Mouse (Mus musculus): ENCODE results near the gene Herc3. TPM values are rescaled to one million over a fixed set of nuclear protein-coding genes. Genes with fewer than 3 reads are reported as not detected.

The Herc3 gene
- polyA plus RNA-seq, 1 experiment = 2.8 TPM

- no peak overlapping the region for H3K27ac ChIP-seq (ENCODE audit: control insufficient read depth, insufficient read depth, low read depth, low read length)
- no peak for TF ChIP-seq POLR2A (IDR thresholded peaks at IDR 0.05; ENCODE audit: control insufficient read depth, low read depth, low read length)
- TF ChIP-seq CTCF (IDR thresholded peaks at IDR 0.05; ENCODE audit: control insufficient read depth, insufficient read depth, insufficient replicate concordance, low read depth, low read length) = no peak
- H3K4me1 ChIP-seq (ENCODE audit: control insufficient read depth, insufficient read depth, low read length) = peaks cover 2% of the 10 kb centered on the region; the same call in 1 of the 2 replicates
Measured at GRCm38 (mm10) chr6:58881363-58881762, 50.1 kb downstream of the Herc3 start.

GRCm38 (mm10) chr6:58882271-58882670, 51.0 kb downstream of the Herc3 start:
- H3K4me1 ChIP-seq (ENCODE audit: control insufficient read depth, insufficient read depth, low read length) = peaks cover 2% of the 10 kb centered on the region; the same call in 1 of the 2 replicates
- H3K27ac ChIP-seq (ENCODE audit: control insufficient read depth, insufficient read depth, low read depth, low read length) = no peak overlapping the region
- TF ChIP-seq POLR2A (IDR thresholded peaks at IDR 0.05; ENCODE audit: control insufficient read depth, low read depth, low read length) (no peak), CTCF (IDR thresholded peaks at IDR 0.05; ENCODE audit: control insufficient read depth, insufficient read depth, insufficient replicate concordance, low read depth, low read length) (no peak)
- no peaks in the 10 kb centered on the region for H3K27me3 ChIP-seq (ENCODE audit: control insufficient read depth, insufficient read depth, low read length)
- no peaks in the 10 kb centered on the region for H3K36me3 ChIP-seq (ENCODE audit: control insufficient read depth, insufficient read depth, low read length)
- no peak overlapping the region for H3K4me3 ChIP-seq (ENCODE audit: control insufficient read depth, low read depth, low read length)

More at GRCm38 (mm10) chr6:58881363-58881762, 50.1 kb downstream of the Herc3 start:
- Histone ChIP-seq H3K36me3 (ENCODE audit: control insufficient read depth, insufficient read depth, low read length) (no peaks in the 10 kb centered on the region), H3K4me3 (ENCODE audit: control insufficient read depth, low read depth, low read length) (no peak overlapping the region), H3K27me3 (ENCODE audit: control insufficient read depth, insufficient read depth, low read length) (no peaks in the 10 kb centered on the region)

- Histone ChIP-seq H3K36me3 (ENCODE audit: control insufficient read depth, insufficient read depth, low read length) (no peaks in the 10 kb centered on the region), H3K27ac (ENCODE audit: control insufficient read depth, insufficient read depth, low read depth, low read length) (no peak overlapping the region)
- TF ChIP-seq POLR2A (IDR thresholded peaks at IDR 0.05; ENCODE audit: control insufficient read depth, low read depth, low read length) = no peak
- TF ChIP-seq CTCF (IDR thresholded peaks at IDR 0.05; ENCODE audit: control insufficient read depth, insufficient read depth, insufficient replicate concordance, low read depth, low read length) = no peak
Measured at GRCm38 (mm10) chr6:58889917-58890316, 58.7 kb downstream of the Herc3 start.

GRCm38 (mm10) chr6:58893307-58893706, 62.0 kb downstream of the Herc3 start:
- H3K27ac ChIP-seq (ENCODE audit: control insufficient read depth, insufficient read depth, low read depth, low read length) = no peak overlapping the region
- H3K4me3 ChIP-seq (ENCODE audit: control insufficient read depth, low read depth, low read length) = no peak overlapping the region
- TF ChIP-seq CTCF (IDR thresholded peaks at IDR 0.05; ENCODE audit: control insufficient read depth, insufficient read depth, insufficient replicate concordance, low read depth, low read length) (no peak), POLR2A (IDR thresholded peaks at IDR 0.05; ENCODE audit: control insufficient read depth, low read depth, low read length) (no peak)
- no peaks in the 10 kb centered on the region for H3K36me3 ChIP-seq (ENCODE audit: control insufficient read depth, insufficient read depth, low read length)
- H3K27me3 ChIP-seq (ENCODE audit: control insufficient read depth, insufficient read depth, low read length) = no peaks in the 10 kb centered on the region
- no peaks in the 10 kb centered on the region for H3K4me1 ChIP-seq (ENCODE audit: control insufficient read depth, insufficient read depth, low read length)

More at GRCm38 (mm10) chr6:58889917-58890316, 58.7 kb downstream of the Herc3 start:
- Histone ChIP-seq H3K4me3 (ENCODE audit: control insufficient read depth, low read depth, low read length) (no peak overlapping the region), H3K27me3 (ENCODE audit: control insufficient read depth, insufficient read depth, low read length) (no peaks in the 10 kb centered on the region), H3K4me1 (ENCODE audit: control insufficient read depth, insufficient read depth, low read length) (no peaks in the 10 kb centered on the region)

- Histone ChIP-seq H3K4me3 (ENCODE audit: control insufficient read depth, low read depth, low read length) (no peak overlapping the region), H3K36me3 (ENCODE audit: control insufficient read depth, insufficient read depth, low read length) (no peaks in the 10 kb centered on the region), H3K4me1 (ENCODE audit: control insufficient read depth, insufficient read depth, low read length) (no peaks in the 10 kb centered on the region), H3K27ac (ENCODE audit: control insufficient read depth, insufficient read depth, low read depth, low read length) (no peak overlapping the region), H3K27me3 (ENCODE audit: control insufficient read depth, insufficient read depth, low read length) (no peaks in the 10 kb centered on the region)
- no peak for TF ChIP-seq CTCF (IDR thresholded peaks at IDR 0.05; ENCODE audit: control insufficient read depth, insufficient read depth, insufficient replicate concordance, low read depth, low read length)
- no peak for TF ChIP-seq POLR2A (IDR thresholded peaks at IDR 0.05; ENCODE audit: control insufficient read depth, low read depth, low read length)
Measured at GRCm38 (mm10) chr6:58894994-58895393, 63.7 kb downstream of the Herc3 start.

- H3K27me3 ChIP-seq (ENCODE audit: control insufficient read depth, insufficient read depth, low read length) = no peaks in the 10 kb centered on the region
- H3K27ac ChIP-seq (ENCODE audit: control insufficient read depth, insufficient read depth, low read depth, low read length) = no peak overlapping the region
- H3K4me1 ChIP-seq (ENCODE audit: control insufficient read depth, insufficient read depth, low read length) = no peaks in the 10 kb centered on the region
- TF ChIP-seq POLR2A (IDR thresholded peaks at IDR 0.05; ENCODE audit: control insufficient read depth, low read depth, low read length) = no peak
- TF ChIP-seq CTCF (IDR thresholded peaks at IDR 0.05; ENCODE audit: control insufficient read depth, insufficient read depth, insufficient replicate concordance, low read depth, low read length) = no peak
- no peak overlapping the region for H3K4me3 ChIP-seq (ENCODE audit: control insufficient read depth, low read depth, low read length)
- H3K36me3 ChIP-seq (ENCODE audit: control insufficient read depth, insufficient read depth, low read length) = no peaks in the 10 kb centered on the region
Measured at GRCm38 (mm10) chr6:58896648-58897047, 65.4 kb downstream of the Herc3 start.

GRCm38 (mm10) chr6:58899076-58899475, 67.8 kb downstream of the Herc3 start:
- H3K27ac ChIP-seq (ENCODE audit: control insufficient read depth, insufficient read depth, low read depth, low read length) = no peak overlapping the region
- no peak for TF ChIP-seq POLR2A (IDR thresholded peaks at IDR 0.05; ENCODE audit: control insufficient read depth, low read depth, low read length)
- no peak for TF ChIP-seq CTCF (IDR thresholded peaks at IDR 0.05; ENCODE audit: control insufficient read depth, insufficient read depth, insufficient replicate concordance, low read depth, low read length)
- H3K27me3 ChIP-seq (ENCODE audit: control insufficient read depth, insufficient read depth, low read length) = no peaks in the 10 kb centered on the region
- no peaks in the 10 kb centered on the region for H3K36me3 ChIP-seq (ENCODE audit: control insufficient read depth, insufficient read depth, low read length)
- no peak overlapping the region for H3K4me3 ChIP-seq (ENCODE audit: control insufficient read depth, low read depth, low read length)
- no peaks in the 10 kb centered on the region for H3K4me1 ChIP-seq (ENCODE audit: control insufficient read depth, insufficient read depth, low read length)

- Histone ChIP-seq H3K4me1 (ENCODE audit: control insufficient read depth, insufficient read depth, low read length) (no peaks in the 10 kb centered on the region), H3K4me3 (ENCODE audit: control insufficient read depth, low read depth, low read length) (no peak overlapping the region), H3K36me3 (ENCODE audit: control insufficient read depth, insufficient read depth, low read length) (no peaks in the 10 kb centered on the region)
Measured at GRCm38 (mm10) chr6:58900536-58900935, 69.3 kb downstream of the Herc3 start.

More at GRCm38 (mm10) chr6:58900536-58900935, 69.3 kb downstream of the Herc3 start:
- H3K27ac ChIP-seq (ENCODE audit: control insufficient read depth, insufficient read depth, low read depth, low read length) = no peak overlapping the region
- H3K27me3 ChIP-seq (ENCODE audit: control insufficient read depth, insufficient read depth, low read length) = no peaks in the 10 kb centered on the region
- TF ChIP-seq CTCF (IDR thresholded peaks at IDR 0.05; ENCODE audit: control insufficient read depth, insufficient read depth, insufficient replicate concordance, low read depth, low read length) (no peak), POLR2A (IDR thresholded peaks at IDR 0.05; ENCODE audit: control insufficient read depth, low read depth, low read length) (no peak)
